Mouse (Mus musculus): Measurements from ENCODE around the gene Piwil4. TPM values are rescaled to one million over a fixed set of nuclear protein-coding genes. Genes with fewer than 3 reads are reported as not detected.

The Piwil4 gene
- 0.13 and 0.17 TPM in 2 replicates for polyA plus RNA-seq (2012; rRNA removed)

DNA sequence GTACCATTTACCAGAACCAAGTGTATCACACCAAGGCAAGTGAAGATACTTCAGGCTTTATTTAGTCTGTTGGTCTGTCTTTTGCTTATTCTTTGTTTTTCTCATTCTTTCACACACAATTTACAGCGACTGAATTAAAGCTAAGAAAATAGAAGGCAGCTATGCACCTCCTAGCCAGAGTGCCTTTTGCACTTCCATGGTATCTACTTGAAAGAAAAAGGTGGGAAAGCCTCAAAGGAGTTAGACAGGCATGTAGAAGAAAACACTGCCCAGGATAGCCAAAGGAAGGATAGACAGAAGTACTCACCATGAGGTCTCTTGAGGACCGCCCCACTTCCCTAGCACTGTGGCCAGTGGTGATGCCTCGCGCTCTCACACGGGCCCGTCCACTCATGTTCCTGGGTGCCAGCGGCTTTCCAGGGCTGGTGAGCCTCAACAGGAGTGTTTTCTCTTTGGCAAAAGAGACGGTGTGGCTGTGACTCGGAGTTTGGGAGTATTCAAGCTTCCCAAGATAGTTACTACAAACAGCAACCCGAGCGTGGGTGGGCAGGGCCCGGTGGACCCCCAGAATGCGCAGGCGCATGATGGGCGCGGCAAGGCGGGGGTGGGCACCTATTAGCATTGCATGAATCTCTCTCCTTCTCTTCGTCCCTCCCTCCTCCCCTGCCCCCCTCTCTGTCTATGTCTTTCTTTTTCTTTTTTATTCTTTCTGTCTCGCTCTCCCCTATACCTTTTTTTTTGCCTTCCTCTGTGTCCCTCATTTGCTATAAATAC is at the start of gene Piwil4:
TSS of gene Piwil4 (minus strand) at position 583 of the 774 bp plus-strand sequence.

DNA sequence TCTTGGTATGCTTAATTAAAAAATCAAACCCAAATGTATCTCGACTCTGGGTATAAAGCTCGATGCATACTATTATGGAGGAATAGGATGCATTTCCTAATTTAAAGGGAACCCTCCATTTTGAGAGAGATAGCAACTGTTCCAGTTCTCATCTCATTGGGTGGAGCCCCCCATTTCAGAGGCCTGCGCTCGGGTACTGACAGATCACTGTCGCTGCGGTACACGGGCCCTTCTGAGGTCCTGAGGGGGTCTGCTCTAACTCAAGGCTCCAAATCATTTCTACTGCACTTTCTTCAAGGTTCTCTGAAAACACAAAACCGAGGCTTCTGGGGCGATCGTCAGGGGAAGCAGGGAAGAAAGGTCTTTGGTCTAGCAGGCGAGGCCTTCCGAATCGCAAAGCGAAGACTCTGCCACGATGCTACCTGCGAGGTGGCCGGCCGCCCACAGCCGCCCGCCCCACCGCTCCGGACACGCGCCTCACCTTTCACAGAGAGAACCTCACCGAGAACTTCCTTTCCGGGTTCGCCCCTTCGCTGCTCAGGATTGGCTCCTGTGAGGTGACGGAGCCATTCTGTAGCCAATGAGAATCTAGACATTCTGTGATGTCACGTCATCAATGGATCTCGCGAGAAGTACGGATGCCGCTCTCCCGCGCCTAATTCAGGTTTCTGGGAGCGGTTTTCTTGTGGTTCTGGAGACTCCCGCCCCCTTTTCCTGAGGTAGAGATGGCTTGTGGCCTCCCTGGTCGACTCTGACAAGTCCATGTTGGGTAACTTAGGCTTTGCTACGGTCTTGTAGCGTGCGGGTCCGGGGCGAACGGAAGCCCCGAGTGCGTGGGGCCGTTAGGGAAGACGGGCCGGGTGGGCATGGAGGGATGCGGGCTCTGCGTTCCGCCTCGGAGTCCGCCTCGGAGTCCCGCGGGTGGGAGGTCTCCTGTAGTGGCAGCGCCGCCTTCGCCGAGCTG is 43.8 kb upstream of the Piwil4 start, which contains the start of the genes Mre11a and Ankrd49:
TSS of gene Mre11a (plus strand) at position 616 of the 964 bp plus-strand sequence.
TSS of gene Ankrd49 (minus strand) at position 818 of the 964 bp plus-strand sequence.

GRCm38 (mm10) chr9:14770803-14771471 is 30.4 kb upstream of the Piwil4 start, which contains the start of gene 1700012B09Rik:
Gene 1700012B09Rik, minus strand, starts transcription at chr9:14771030.

GRCm38 (mm10) chr9:14752001-14752522 is 11.5 kb upstream of the Piwil4 start, which contains the start of gene Fut4:
Gene Fut4, minus strand, starts transcription at chr9:14752393.

Other genes starting within 250 kb of the Piwil4 start
- gene Kdm4d, start 240.3 kb downstream of the Piwil4 start, polyA plus RNA-seq (2012; rRNA removed) = 0.02 and 0.12 TPM in 2 replicates
- 131 and 174 TPM in 2 replicates for gene Cwc15, start 240.1 kb downstream of the Piwil4 start, polyA plus RNA-seq (2012; rRNA removed)
- 29.9 and 38.8 TPM in 2 replicates for gene Amotl1, start 95.7 kb downstream of the Piwil4 start, polyA plus RNA-seq (2012; rRNA removed)
- gene Fut4, start 11.7 kb upstream of the Piwil4 start, polyA plus RNA-seq (2012; rRNA removed) = 0.98 and 2.0 TPM in 2 replicates
- gene 1700012B09Rik, start 30.3 kb upstream of the Piwil4 start, polyA plus RNA-seq (2012; rRNA removed) = 0.15 and 0.40 TPM in 2 replicates
- 23.2 and 23.7 TPM in 2 replicates for gene Mre11a, start 43.9 kb upstream of the Piwil4 start, polyA plus RNA-seq (2012; rRNA removed)
- gene Ankrd49, start 44.1 kb upstream of the Piwil4 start, polyA plus RNA-seq (2012; rRNA removed) = 33.5 and 38.4 TPM in 2 replicates
- 0.28 and 0.47 TPM in 2 replicates for gene Gpr83, start 119.5 kb upstream of the Piwil4 start, polyA plus RNA-seq (2012; rRNA removed)
- 0.11 TPM in 1 of 2 replicates, not detected in the other for gene Izumo1r, start 163.2 kb upstream of the Piwil4 start, polyA plus RNA-seq (2012; rRNA removed)